Mouse (Mus musculus): ENCODE data around the gene Tsku.

DNA sequence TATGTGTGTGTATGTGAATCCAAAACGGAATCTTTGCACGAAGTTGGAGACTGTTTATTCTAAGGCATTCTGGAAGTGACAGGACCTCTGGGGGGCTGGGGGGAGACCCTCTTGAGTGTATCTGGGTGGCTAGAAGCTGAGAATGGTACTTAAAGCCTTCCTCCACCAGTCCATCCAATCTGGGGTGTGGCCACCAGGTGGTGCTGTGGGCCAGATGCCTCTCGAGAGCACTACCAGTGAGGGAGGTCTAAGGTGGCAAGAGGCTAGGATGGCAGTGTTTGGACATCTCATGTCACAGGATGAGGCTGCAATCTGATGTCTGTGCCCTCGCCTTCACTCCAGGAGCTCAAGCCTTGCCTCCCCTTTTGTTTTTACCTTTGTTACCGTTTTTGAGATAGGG, 12.0 kb downstream of the Tsku start:
- peak; percentile 60 for TF ChIP-seq CTCF (IDR thresholded peaks at IDR 0.05; ENCODE audit: control insufficient read depth, insufficient read depth, insufficient read length)
- no peak for TF ChIP-seq USF1 (IDR thresholded peaks at IDR 0.05; ENCODE audit: low read depth)
- TF ChIP-seq CEBPB (IDR thresholded peaks at IDR 0.05; ENCODE audit: low read depth): no peak
- TF ChIP-seq MYOD1 (IDR thresholded peaks at IDR 0.05; ENCODE audit: control insufficient read depth, insufficient read length, low read depth): no peak

All from C2C12 (cell line).